Comparison of ENCODE assay signal across 32 mouse cellular contexts in genomic region chr2:163086561-163086960, GRCm38 (mm10). TPM values are rescaled to one million over a fixed set of nuclear protein-coding genes. Genes with fewer than 3 reads are reported as not detected.
A peak's percentile ranks its signal among the peaks of the same experiment; 100 is the strongest.
DNase-seq lines count a peak whose midpoint lies in the region; ATAC-seq and TF ChIP-seq lines count a peak whose summit lies in the region.
"Had no signal": no experiment of that assay in that cellular context is flagged by ENCODE, and none has a peak within 500 bp of the region (broad histone marks: within the 10 kb centered on the region; RNA-seq: fewer than 3 reads in every experiment).

No protein-coding gene starts in this region.

- no peak overlapping the region for H3K27ac ChIP-seq in midbrain, embryonic 11.5 days (ENCODE audit: low read depth, low read length)
- no peak overlapping the region for H3K27ac ChIP-seq in midbrain, embryonic 14.5 days (replicated peaks; ENCODE audit: low read depth, low read length)
- peak overlapping the region; percentile 51; the same call in 1 of the 2 replicates for H3K27ac ChIP-seq in ES-Bruce4 (ENCODE audit: insufficient read depth, low read length)
- no peak overlapping the region for H3K27ac ChIP-seq in limb, embryonic 10.5 days
- H3K27ac ChIP-seq: embryonic facial prominence, embryonic 12.5 days; embryonic facial prominence, embryonic 15.5 days; gastrocnemius, adult 2 months; heart, embryonic 15.5 days; hindbrain, embryonic 10.5 days; hindbrain, embryonic 13.5 days had no signal

- H3K36me3 ChIP-seq in midbrain, embryonic 11.5 days (ENCODE audit: control insufficient read depth, insufficient read depth, low read length) = no peaks in the 10 kb centered on the region
- H3K36me3 ChIP-seq in midbrain, embryonic 14.5 days (ENCODE audit: control insufficient read depth, insufficient read depth, low read length) = no peaks in the 10 kb centered on the region
- peaks cover 36% of the 10 kb centered on the region for H3K36me3 ChIP-seq in ES-Bruce4 (ENCODE audit: control insufficient read depth, insufficient read depth, low read length, poor library complexity, severe bottlenecking)
- H3K36me3 ChIP-seq in limb, embryonic 10.5 days = peaks cover 32% of the 10 kb centered on the region
- H3K36me3 ChIP-seq: embryonic facial prominence, embryonic 12.5 days; embryonic facial prominence, embryonic 15.5 days; hindbrain, embryonic 13.5 days had no signal

- H3K9ac ChIP-seq in midbrain, embryonic 11.5 days (ENCODE audit: low read length) = no peak overlapping the region
- no peak overlapping the region for H3K9ac ChIP-seq in midbrain, embryonic 14.5 days (replicated peaks; ENCODE audit: low read length)
- H3K9ac ChIP-seq in ES-Bruce4 (ENCODE audit: low read depth, poor library complexity, severe bottlenecking) = no peak overlapping the region
- H3K9ac ChIP-seq: embryonic facial prominence, embryonic 12.5 days; embryonic facial prominence, embryonic 15.5 days; forebrain, postnatal 0 days; heart, embryonic 12.5 days; heart, embryonic 15.5 days; hindbrain, embryonic 13.5 days had no signal

- H3K4me2 ChIP-seq in midbrain, embryonic 11.5 days = no peak overlapping the region
- H3K4me2 ChIP-seq in midbrain, embryonic 14.5 days (ENCODE audit: low read length) = no peak overlapping the region
- H3K4me2 ChIP-seq: embryonic facial prominence, embryonic 12.5 days; embryonic facial prominence, embryonic 15.5 days; heart, embryonic 12.5 days; heart, embryonic 15.5 days; hindbrain, embryonic 13.5 days had no signal

- WGBS in midbrain, embryonic 11.5 days = 88% methylated on average over 8 of the region's 8 CpGs
- WGBS in midbrain, embryonic 14.5 days = 85% methylated on average over 8 of the region's 8 CpGs
- 89% methylated on average over 8 of the region's 8 CpGs for WGBS in limb, embryonic 10.5 days

- no peak for TF ChIP-seq POLR2A in ES-Bruce4 (IDR thresholded peaks at IDR 0.05; ENCODE audit: insufficient read depth, low read length)

- peak; percentile 61 for DNase-seq in midbrain, embryonic 11.5 days (ENCODE audit: low spot score, missing footprints)
- DNase-seq in midbrain, embryonic 14.5 days = no peak
- no peak for DNase-seq in limb, embryonic 10.5 days (ENCODE audit: low spot score)
- no peak for DNase-seq in right cerebral cortex, postnatal 14 days
- DNase-seq: adrenal gland, adult 8-10 months; adrenal gland, postnatal 25 days; B cell, adult 2 months; cerebellum, adult 11-12 months; cerebellum, adult 8-10 months; cerebellum, postnatal 10 days; forebrain, postnatal 0 days; gastrocnemius, adult 2 months; gastrocnemius, postnatal 14 days; heart, adult 18-20 months; heart, postnatal 10 days; heart, postnatal 36 days had no signal

- TF ChIP-seq CTCF in ES-Bruce4 (IDR thresholded peaks at IDR 0.05; ENCODE audit: low read depth, low read length) = no peak

- ATAC-seq in midbrain, embryonic 11.5 days (ENCODE audit: low FRiP score) = no peak
- no peak for ATAC-seq in midbrain, embryonic 14.5 days (ENCODE audit: low FRiP score, low TSS enrichment)
- peak; percentile 66 for ATAC-seq in megakaryocyte progenitor cell, adult 5-6 weeks (replicated peaks; ENCODE audit: poor library complexity)
- ATAC-seq: activated CD4-positive, CD25-positive, alpha-beta regulatory T cell, adult 4 months; forebrain, embryonic 14.5 days; forebrain, postnatal 0 days; hindbrain, embryonic 16.5 days had no signal

- H3K9me3 ChIP-seq in midbrain, embryonic 11.5 days (ENCODE audit: control insufficient read depth, low read length) = no peaks in the 10 kb centered on the region; the same call in 1 of the 2 replicates
- H3K9me3 ChIP-seq in midbrain, embryonic 14.5 days (ENCODE audit: control insufficient read depth, low read length) = no peaks in the 10 kb centered on the region
- no peaks in the 10 kb centered on the region for H3K9me3 ChIP-seq in ES-Bruce4 (replicated peaks; ENCODE audit: control insufficient read depth, insufficient read depth, low read length, poor library complexity, severe bottlenecking)
- no peaks in the 10 kb centered on the region for H3K9me3 ChIP-seq in limb, embryonic 10.5 days (replicated peaks)
- H3K9me3 ChIP-seq: embryonic facial prominence, embryonic 12.5 days; embryonic facial prominence, embryonic 15.5 days; heart, embryonic 15.5 days; hindbrain, embryonic 10.5 days; hindbrain, embryonic 13.5 days had no signal

- H3K27me3 ChIP-seq in midbrain, embryonic 11.5 days (ENCODE audit: control insufficient read depth, insufficient read depth, low read length) = no peaks in the 10 kb centered on the region
- no peaks in the 10 kb centered on the region for H3K27me3 ChIP-seq in midbrain, embryonic 14.5 days (ENCODE audit: control insufficient read depth, insufficient read depth, low read length)
- no peaks in the 10 kb centered on the region for H3K27me3 ChIP-seq in ES-Bruce4 (ENCODE audit: control insufficient read depth, insufficient read depth, low read length, poor library complexity, severe bottlenecking)
- no peaks in the 10 kb centered on the region for H3K27me3 ChIP-seq in limb, embryonic 10.5 days (ENCODE audit: low read depth, poor library complexity, severe bottlenecking)
- H3K27me3 ChIP-seq: CH12.LX; embryonic facial prominence, embryonic 12.5 days; embryonic facial prominence, embryonic 15.5 days; heart, embryonic 12.5 days; heart, embryonic 15.5 days; hindbrain, embryonic 13.5 days had no signal

- no peaks in the 10 kb centered on the region for H3K4me1 ChIP-seq in midbrain, embryonic 11.5 days (ENCODE audit: control insufficient read depth, insufficient read depth, low read length)
- no peaks in the 10 kb centered on the region for H3K4me1 ChIP-seq in midbrain, embryonic 14.5 days (ENCODE audit: control insufficient read depth, insufficient read depth, low read length)
- no peaks in the 10 kb centered on the region for H3K4me1 ChIP-seq in ES-Bruce4 (ENCODE audit: control insufficient read depth, insufficient read depth, low read length)
- H3K4me1 ChIP-seq in limb, embryonic 10.5 days = no peaks in the 10 kb centered on the region
- H3K4me1 ChIP-seq: embryonic facial prominence, embryonic 12.5 days; embryonic facial prominence, embryonic 15.5 days; heart, embryonic 15.5 days; hindbrain, embryonic 10.5 days; hindbrain, embryonic 13.5 days had no signal

- H3K4me3 ChIP-seq in midbrain, embryonic 11.5 days (ENCODE audit: low read depth, low read length) = no peak overlapping the region
- no peak overlapping the region for H3K4me3 ChIP-seq in midbrain, embryonic 14.5 days (replicated peaks; ENCODE audit: low read depth, low read length)
- H3K4me3 ChIP-seq in ES-Bruce4 (ENCODE audit: low read depth, low read length) = no peak overlapping the region
- no peak overlapping the region for H3K4me3 ChIP-seq in limb, embryonic 10.5 days
- H3K4me3 ChIP-seq: embryonic facial prominence, embryonic 12.5 days; embryonic facial prominence, embryonic 15.5 days; gastrocnemius, adult 2 months; heart, embryonic 12.5 days; heart, embryonic 15.5 days; hindbrain, embryonic 10.5 days; hindbrain, embryonic 13.5 days had no signal

- TF ChIP-seq EP300 in ES-Bruce4 (IDR thresholded peaks at IDR 0.05; ENCODE audit: insufficient read depth, low read depth, low read length) = no peak

RNA-seq across cellular contexts. Expression of gene Gtsf1l, which starts 1.1 kb away (rescaled TPM):
- polyA plus RNA-seq in midbrain, embryonic 11.5 days (2014; fragmentation: Nextera tagmentation; extraction: Ambion mirVana) = not detected in 2 replicates
- polyA plus RNA-seq in midbrain, embryonic 14.5 days (2014; fragmentation: Nextera tagmentation; extraction: Ambion mirVana) = not detected in 2 replicates
- polyA plus RNA-seq in ES-Bruce4 (2011; ENCODE audit: insufficient read depth, insufficient read length, low read depth, missing spikeins) = 34.9 and 36.3 TPM in 2 replicates
- 0.90 and 1.4 TPM in 2 replicates for total RNA-seq in megakaryocyte progenitor cell, adult 5-6 weeks (2015)
- total RNA-seq in megakaryocyte progenitor cell, adult 5-6 weeks (2017) = 0.61 TPM in 1 of 2 replicates, not detected in the other
- polyA plus RNA-seq in limb, embryonic 10.5 days (2016; fragmentation: Nextera tagmentation; extraction: Ambion mirVana) = not detected in 2 replicates
- total RNA-seq: adrenal gland, adult 8-10 months; adrenal gland, postnatal 25 days; CH12.LX; forebrain, postnatal 0 days; gastrocnemius, adult 2 months; gastrocnemius, postnatal 14 days; gastrocnemius, postnatal 4 days; heart, adult 18-20 months; heart, postnatal 10 days; heart, postnatal 36 days had no signal
- polyA plus RNA-seq: activated CD4-positive, CD25-positive, alpha-beta regulatory T cell, adult 4 months; brain, embryonic 14.5 days; embryonic facial prominence, embryonic 12.5 days; forebrain, embryonic 11.5 days; frontal cortex, adult 2 months; heart, embryonic 12.5 days; heart, embryonic 15.5 days; hindbrain, embryonic 10.5 days; hindbrain, embryonic 13.5 days; hindbrain, embryonic 16.5 days had no signal

RNA-seq across cellular contexts. Expression of gene Mybl2, which starts 32.1 kb away (rescaled TPM):
- 25.7 and 29.8 TPM in 2 replicates for polyA plus RNA-seq in midbrain, embryonic 11.5 days (2014; fragmentation: Nextera tagmentation; extraction: Ambion mirVana)
- polyA plus RNA-seq in midbrain, embryonic 14.5 days (2014; fragmentation: Nextera tagmentation; extraction: Ambion mirVana) = 2.4 and 4.2 TPM in 2 replicates
- polyA plus RNA-seq in ES-Bruce4 (2011; ENCODE audit: insufficient read depth, insufficient read length, low read depth, missing spikeins) = 471 and 519 TPM in 2 replicates
- total RNA-seq in megakaryocyte progenitor cell, adult 5-6 weeks (2015) = 28.1 and 30.8 TPM in 2 replicates
- 39.0 and 40.6 TPM in 2 replicates for total RNA-seq in megakaryocyte progenitor cell, adult 5-6 weeks (2017)
- polyA plus RNA-seq in limb, embryonic 10.5 days (2016; fragmentation: Nextera tagmentation; extraction: Ambion mirVana) = 47.5 and 55.1 TPM in 2 replicates
- total RNA-seq: gastrocnemius, adult 2 months had no signal

Comparison
In these comparisons a context has a peak if more than half of its experiments do, and no peak if none do; other contexts are left out.
1. RNA of gene Gtsf1l, which starts 1.1 kb away (polyA plus RNA-seq): 34.9 to 36.3 TPM in ES-Bruce4; not detected in limb, embryonic 10.5 days, not detected in midbrain, embryonic 11.5 days and not detected in midbrain, embryonic 14.5 days; every median in the first group is over 10 times any median in the second.